Mouse (Mus musculus) olfactory bulb, adult 2 months (tissue): ENCODE results near the gene Shpk.

Source experiments
- CTCF ChIP-seq: fragments of 200-500 bp; IDR thresholded peaks from 2 replicates; pipeline ENCODE4 v1.5.1; 2012; ENCODE audit warnings: low read depth, mild to moderate bottlenecking, low read length, moderate library complexity; ENCODE audit not compliant: insufficient read depth
- POLR2A ChIP-seq: fragments of 200-500 bp; IDR thresholded peaks from 2 replicates; pipeline ENCODE4 v1.6.1; 2012; ENCODE audit warnings: mild to moderate bottlenecking, low read depth, low read length, moderate library complexity; ENCODE audit not compliant: insufficient read depth

GRCm38 (mm10) chr11:73257362-73257945 is 58.2 kb downstream of the Shpk start:
- TF ChIP-seq CTCF (no peak), POLR2A (no peak)
